Mouse (Mus musculus): Measurements from ENCODE around the gene Aars. TPM values are rescaled to one million over a fixed set of nuclear protein-coding genes. Genes with fewer than 3 reads are reported as not detected.

Gene Aars
- total RNA-seq (2023), result 45.3 TPM

DNA sequence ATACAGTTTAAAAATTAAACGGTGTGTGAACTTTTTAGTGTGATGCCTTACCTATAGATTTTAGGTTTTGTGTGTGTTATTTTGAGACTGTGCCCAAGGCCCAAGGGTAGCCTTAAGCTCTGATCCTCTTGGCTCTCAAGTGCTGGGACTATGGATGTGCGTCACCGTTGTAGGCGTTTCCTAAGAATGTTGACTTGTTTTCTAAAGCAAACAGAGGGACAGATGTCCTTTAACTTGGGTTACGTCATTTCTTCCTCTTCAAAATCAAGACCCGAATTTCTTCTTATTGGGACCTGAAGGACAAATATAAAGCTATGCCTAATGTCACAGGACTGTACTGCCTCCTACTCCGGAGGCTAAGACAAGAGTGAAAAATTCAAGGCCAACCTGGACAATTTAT lies at the start of gene Aars:
Aars (plus strand) TSS at position 229 of the 400 bp plus-strand sequence.

DNA sequence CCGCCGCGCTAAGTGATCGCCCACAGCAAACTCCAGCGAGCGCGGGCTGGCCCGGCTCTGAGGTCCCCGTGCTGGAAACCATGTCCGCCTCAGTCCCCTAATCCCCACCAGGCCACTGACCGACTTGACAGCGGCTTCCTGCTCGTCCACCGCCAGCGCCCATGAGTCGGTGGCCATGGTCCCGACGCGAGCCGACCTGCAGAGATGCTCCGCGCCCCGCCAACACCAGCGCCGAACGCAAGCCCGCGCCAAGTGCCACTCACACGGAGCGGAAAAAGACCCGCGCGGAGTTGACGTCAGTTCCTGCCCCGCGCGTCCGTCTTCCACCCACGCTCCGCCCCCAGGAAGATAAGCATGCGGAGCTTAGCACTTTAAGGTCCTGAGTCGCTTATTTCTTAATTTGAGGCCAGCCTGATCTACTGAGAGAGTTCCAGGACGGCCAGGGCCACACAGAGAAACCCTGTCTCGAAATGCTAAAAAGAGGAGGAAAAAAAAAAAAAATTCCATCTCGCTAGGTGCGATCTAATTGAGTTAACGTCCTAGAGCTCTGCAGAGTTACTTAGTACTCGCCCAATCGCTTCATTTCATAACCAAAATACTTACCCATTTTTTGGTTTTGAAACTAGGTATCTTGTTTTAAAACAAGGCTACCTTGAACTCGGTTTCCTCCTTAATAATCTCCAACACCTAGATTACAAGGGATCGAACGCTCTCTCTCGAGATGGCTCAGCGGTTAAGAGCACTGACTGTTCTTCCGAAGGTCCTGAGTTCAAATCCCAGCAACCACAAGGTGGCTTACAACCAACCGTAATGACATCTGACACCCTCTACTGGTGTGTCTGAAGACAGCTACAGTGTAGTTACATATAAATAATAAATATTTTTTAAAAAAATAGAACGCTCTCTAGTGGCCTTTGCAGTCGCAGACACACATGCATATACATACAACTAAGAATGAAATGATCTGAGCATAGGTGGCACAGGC lies 35.1 kb upstream of the Aars start, which contains the start of gene Ddx19a:
Ddx19a (minus strand) TSS at position 254 of the 985 bp plus-strand sequence.

DNA sequence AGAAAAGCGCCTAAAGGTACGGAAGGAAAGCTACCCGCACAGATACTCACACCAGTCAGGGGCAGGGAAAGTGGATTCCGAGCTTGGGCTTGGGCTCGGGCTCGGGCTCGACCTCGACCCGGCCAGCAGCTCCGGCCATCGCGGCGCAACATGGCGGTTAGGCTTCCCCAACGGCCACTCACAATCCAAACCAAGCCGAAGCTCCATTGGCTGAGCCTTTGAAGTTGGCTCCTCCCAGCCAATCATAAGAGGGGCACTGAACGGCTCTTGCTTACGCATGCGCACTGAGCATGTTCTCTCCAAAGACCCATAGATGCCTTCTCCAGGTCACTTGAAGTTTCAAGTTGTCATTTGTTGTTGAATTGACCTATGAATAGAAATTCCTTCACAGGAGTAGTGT lies 1.4 kb upstream of the Aars start, which contains the start of gene Ddx19b:
Ddx19b (minus strand) TSS at position 180 of the 400 bp plus-strand sequence.

DNA sequence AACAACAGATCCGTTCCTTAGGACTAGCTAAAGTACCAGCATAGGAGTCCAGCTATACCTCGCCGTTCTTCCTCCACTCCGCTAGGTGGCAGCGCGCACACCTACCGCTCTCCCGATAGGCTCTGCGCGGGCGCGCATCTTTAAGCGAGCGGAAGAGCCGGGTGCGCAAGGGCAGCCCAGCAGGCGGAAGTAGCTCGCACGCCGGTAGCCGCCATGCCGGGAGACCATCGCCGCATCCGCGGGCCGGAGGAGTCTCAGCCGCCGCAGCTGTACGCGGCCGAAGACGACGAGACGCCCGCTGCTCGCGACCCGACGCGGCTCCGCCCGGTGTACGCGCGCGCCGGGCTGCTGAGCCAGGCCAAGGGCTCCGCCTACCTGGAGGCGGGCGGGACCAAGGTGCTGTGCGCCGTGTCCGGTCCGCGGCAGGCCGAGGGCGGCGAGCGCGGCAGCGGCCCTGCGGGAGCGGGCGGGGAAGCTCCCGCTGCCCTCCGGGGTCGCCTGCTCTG lies 23.3 kb downstream of the Aars start, which contains the start of gene Exosc6:
Exosc6 (plus strand) TSS at position 182 of the 506 bp plus-strand sequence.

DNA sequence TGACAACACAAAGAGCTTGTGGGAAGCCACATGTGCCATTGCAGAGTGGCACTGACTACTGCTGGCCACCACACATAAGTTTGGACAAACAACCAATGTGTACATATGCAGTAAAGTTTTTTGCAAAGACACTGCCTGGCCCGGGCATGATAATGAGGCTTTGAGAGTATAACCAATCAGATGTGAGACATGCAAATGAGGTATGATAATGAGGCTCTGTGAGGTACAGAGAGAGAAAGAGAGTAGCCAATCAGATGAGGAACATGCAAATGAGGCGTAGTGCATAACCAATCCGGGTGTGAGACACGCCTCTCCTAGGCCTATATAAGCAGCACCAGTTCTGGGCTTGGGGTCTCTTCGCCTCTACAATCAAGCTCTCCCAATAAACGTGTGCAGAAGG lies 59.4 kb downstream of the Aars start, which contains the start of gene Clec18a:
Clec18a (minus strand) TSS at position 101 of the 400 bp plus-strand sequence.

DNA sequence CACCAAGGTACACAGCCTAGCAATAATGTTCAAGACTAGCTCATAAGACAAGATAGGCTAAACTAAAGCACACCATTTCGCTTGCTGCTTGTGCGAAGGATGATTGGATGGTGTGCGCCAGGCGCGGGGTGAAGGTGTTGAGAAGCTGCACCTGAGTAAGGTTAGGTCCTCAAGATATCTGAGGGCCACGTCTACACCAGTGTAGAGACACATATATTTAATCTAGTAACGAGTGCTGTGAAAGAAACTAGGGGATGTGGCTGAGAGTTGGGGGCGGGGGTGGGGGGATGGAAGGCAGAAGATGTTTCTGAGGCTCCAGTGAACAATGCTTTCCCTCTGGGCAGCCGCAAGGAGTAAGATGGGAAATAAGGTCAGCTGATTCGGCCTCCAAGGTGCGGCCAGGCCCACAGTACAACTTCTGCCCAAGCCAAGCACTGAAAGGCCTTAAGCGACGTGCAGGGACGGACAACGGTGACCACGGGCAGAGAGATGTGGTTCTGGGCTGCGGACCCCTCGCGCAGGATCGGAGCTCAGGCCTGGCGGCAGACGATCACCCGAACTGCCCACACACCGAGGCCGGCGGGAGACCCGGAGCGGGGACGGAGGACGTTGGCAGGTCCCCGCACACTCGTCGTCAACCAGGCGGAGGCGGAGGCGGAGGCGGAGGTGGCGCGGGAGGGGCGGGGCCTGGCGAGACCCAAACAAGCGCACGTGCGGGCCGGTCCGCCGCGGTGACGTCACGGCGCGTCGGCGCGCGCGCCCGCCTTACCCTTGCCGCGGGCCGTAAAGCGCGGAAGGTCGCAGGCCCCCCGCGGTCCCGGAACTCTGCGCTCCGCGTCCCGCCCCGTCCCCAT lies 61.1 kb downstream of the Aars start, which contains the start of gene Pdpr:
Pdpr (plus strand) TSS at position 766 of the 854 bp plus-strand sequence.

Other genes with a start within 250 kb of the Aars start
- 1.1 TPM for gene Il34, start 227.2 kb upstream of the Aars start, total RNA-seq (2023)
- gene Cog4, start 186.5 kb upstream of the Aars start, total RNA-seq (2023), result 61.2 TPM
- gene Sf3b3, start 186.4 kb upstream of the Aars start, total RNA-seq (2023), result 171 TPM
- 11.4 TPM for gene Fuk, start 130.7 kb upstream of the Aars start, total RNA-seq (2023)
- 12.4 TPM for gene St3gal2, start 113.2 kb upstream of the Aars start, total RNA-seq (2023)
- gene Ddx19a, start 35.3 kb upstream of the Aars start, total RNA-seq (2023), result 62.2 TPM
- gene Ddx19b, start 1.4 kb upstream of the Aars start, total RNA-seq (2023), result 20.2 TPM
- 15.3 TPM for gene Exosc6, start 23.2 kb downstream of the Aars start, total RNA-seq (2023)
- not detected for gene Clec18a, start 59.3 kb downstream of the Aars start, total RNA-seq (2023)
- 24.7 TPM for gene Pdpr, start 61.5 kb downstream of the Aars start, total RNA-seq (2023)
- 64.0 TPM for gene Glg1, start 226.1 kb downstream of the Aars start, total RNA-seq (2023)

All from CD4-positive naive resting alpha-beta T cell, adult 57 days (primary cell).